18 mouse cellular contexts compared by ENCODE assay signal in genomic region chr12:8337286-8338060, GRCm38 (mm10). TPM values are rescaled to one million over a fixed set of nuclear protein-coding genes. Genes with fewer than 3 reads are reported as not detected.
A peak's percentile ranks its signal among the peaks of the same experiment; 100 is the strongest.
DNase-seq lines count a peak whose midpoint lies in the region; ATAC-seq and TF ChIP-seq lines count a peak whose summit lies in the region.
"Had no signal": no experiment of that assay in that cellular context is flagged by ENCODE, and none has a peak within 500 bp of the region (broad histone marks: within the 10 kb centered on the region; RNA-seq: fewer than 3 reads in every experiment).

No protein-coding gene starts in this region.

- TF ChIP-seq CTCF in forebrain, postnatal 0 days (IDR thresholded peaks at IDR 0.05; ENCODE audit: low read depth), result peak; percentile 44
- peak; percentile 34; the same call in 1 of the 2 replicates for TF ChIP-seq CTCF in intestine, postnatal 0 days (IDR thresholded peaks at IDR 0.05; ENCODE audit: low read depth)
- TF ChIP-seq CTCF in E14TG2a.4 (conservative IDR thresholded peaks at IDR 0.05; ENCODE audit: low read length), result peak; percentile 10; the same call in 1 of the 2 replicates

- H3K9me3 ChIP-seq in forebrain, postnatal 0 days (ENCODE audit: low read length), result no peaks in the 10 kb centered on the region
- H3K9me3 ChIP-seq in forebrain, embryonic 15.5 days, result no peaks in the 10 kb centered on the region
- H3K9me3 ChIP-seq in intestine, postnatal 0 days (ENCODE audit: control insufficient read depth), result no peaks in the 10 kb centered on the region
- no peaks in the 10 kb centered on the region for H3K9me3 ChIP-seq in intestine, embryonic 16.5 days (ENCODE audit: control insufficient read depth, low read length)
- no peaks in the 10 kb centered on the region for H3K9me3 ChIP-seq in E14TG2a.4 (ENCODE audit: low read length)
- H3K9me3 ChIP-seq: embryonic facial prominence, embryonic 13.5 days; limb, embryonic 13.5 days; midbrain, embryonic 15.5 days; neural tube, embryonic 15.5 days had no signal

- peaks cover 57% of the 10 kb centered on the region for H3K36me3 ChIP-seq in forebrain, postnatal 0 days (ENCODE audit: insufficient read depth)
- H3K36me3 ChIP-seq in forebrain, embryonic 15.5 days, result peaks cover 9% of the 10 kb centered on the region; the same call in 1 of the 2 replicates
- H3K36me3 ChIP-seq in intestine, postnatal 0 days (ENCODE audit: control insufficient read depth, insufficient read depth), result peaks cover 68% of the 10 kb centered on the region
- peaks cover 2% of the 10 kb centered on the region for H3K36me3 ChIP-seq in intestine, embryonic 16.5 days (ENCODE audit: control insufficient read depth, insufficient read depth, low read length)
- H3K36me3 ChIP-seq in E14TG2a.4 (ENCODE audit: insufficient read depth, low read length), result peaks cover 80% of the 10 kb centered on the region
- H3K36me3 ChIP-seq: midbrain, embryonic 15.5 days had no signal

- H3K4me3 ChIP-seq in forebrain, postnatal 0 days (ENCODE audit: low read depth, low read length), result no peak overlapping the region
- no peak overlapping the region for H3K4me3 ChIP-seq in forebrain, embryonic 15.5 days
- no peak overlapping the region for H3K4me3 ChIP-seq in intestine, postnatal 0 days (ENCODE audit: low read depth, low read length)
- no peak overlapping the region for H3K4me3 ChIP-seq in intestine, embryonic 16.5 days (ENCODE audit: low read length)
- no peak overlapping the region for H3K4me3 ChIP-seq in E14TG2a.4 (replicated peaks; ENCODE audit: low read length)
- H3K4me3 ChIP-seq in brown adipose tissue, adult 24 weeks (ENCODE audit: insufficient read depth, low read depth, low read length), result no peak overlapping the region
- H3K4me3 ChIP-seq: embryonic facial prominence, embryonic 13.5 days; limb, embryonic 13.5 days; midbrain, embryonic 15.5 days; neural tube, embryonic 15.5 days had no signal

- 79% methylated on average over 12 of the region's 12 CpGs for WGBS in forebrain, postnatal 0 days
- 83% methylated on average over 12 of the region's 12 CpGs for WGBS in forebrain, embryonic 15.5 days
- WGBS in intestine, postnatal 0 days, result 69% methylated on average over 12 of the region's 12 CpGs
- WGBS in intestine, embryonic 16.5 days, result 68% methylated on average over 12 of the region's 12 CpGs

- no peak for DNase-seq in forebrain, postnatal 0 days
- no peak for DNase-seq in right cerebral cortex, adult 2 months (ENCODE audit: low spot score in 2 of 2)
- DNase-seq in layer of hippocampus, postnatal 10 days (ENCODE audit: low spot score in 2 of 2), result no peak
- DNase-seq: cerebellum, adult 9-11 months; thymus, postnatal 25 days had no signal

- H3K27ac ChIP-seq in forebrain, postnatal 0 days (ENCODE audit: low read depth, low read length), result no peak overlapping the region
- no peak overlapping the region for H3K27ac ChIP-seq in forebrain, embryonic 15.5 days (replicated peaks)
- H3K27ac ChIP-seq in intestine, postnatal 0 days (ENCODE audit: low read depth, low read length), result no peak overlapping the region
- no peak overlapping the region for H3K27ac ChIP-seq in intestine, embryonic 16.5 days (ENCODE audit: low read length)
- H3K27ac ChIP-seq in brown adipose tissue, adult 24 weeks (replicated peaks; ENCODE audit: low read depth, low read length), result peak overlapping the region; percentile 35; the same call in 1 of the 2 replicates
- H3K27ac ChIP-seq: limb, embryonic 13.5 days; midbrain, embryonic 15.5 days; neural tube, embryonic 15.5 days had no signal

- ATAC-seq in forebrain, postnatal 0 days, result peak; percentile 52
- no peak for ATAC-seq in forebrain, embryonic 15.5 days (replicated peaks)
- no peak for ATAC-seq in intestine, postnatal 0 days
- ATAC-seq in intestine, embryonic 16.5 days, result no peak
- ATAC-seq: midbrain, embryonic 15.5 days had no signal

- H3K4me2 ChIP-seq in forebrain, postnatal 0 days (ENCODE audit: low read depth), result no peak overlapping the region
- no peak overlapping the region for H3K4me2 ChIP-seq in forebrain, embryonic 15.5 days (replicated peaks)
- no peak overlapping the region for H3K4me2 ChIP-seq in intestine, postnatal 0 days (replicated peaks; ENCODE audit: low read depth)
- no peak overlapping the region for H3K4me2 ChIP-seq in intestine, embryonic 16.5 days (ENCODE audit: low read depth, low read length)
- H3K4me2 ChIP-seq: embryonic facial prominence, embryonic 13.5 days; limb, embryonic 13.5 days; midbrain, embryonic 15.5 days; neural tube, embryonic 15.5 days had no signal

- H3K27me3 ChIP-seq in forebrain, postnatal 0 days (ENCODE audit: insufficient read depth, low read length), result no peaks in the 10 kb centered on the region
- H3K27me3 ChIP-seq in forebrain, embryonic 15.5 days, result no peaks in the 10 kb centered on the region
- no peaks in the 10 kb centered on the region for H3K27me3 ChIP-seq in intestine, postnatal 0 days (replicated peaks; ENCODE audit: control insufficient read depth, insufficient read depth, low read length)
- no peaks in the 10 kb centered on the region for H3K27me3 ChIP-seq in intestine, embryonic 16.5 days (replicated peaks; ENCODE audit: control insufficient read depth, insufficient read depth, low read length)
- H3K27me3 ChIP-seq in E14TG2a.4 (ENCODE audit: insufficient read depth, low read length), result no peaks in the 10 kb centered on the region
- H3K27me3 ChIP-seq: embryonic facial prominence, embryonic 13.5 days; limb, embryonic 13.5 days; midbrain, embryonic 15.5 days; neural tube, embryonic 15.5 days; Patski had no signal

- H3K4me1 ChIP-seq in forebrain, postnatal 0 days (ENCODE audit: insufficient read depth), result no peaks in the 10 kb centered on the region
- H3K4me1 ChIP-seq in forebrain, embryonic 15.5 days, result no peaks in the 10 kb centered on the region
- H3K4me1 ChIP-seq in intestine, postnatal 0 days (replicated peaks; ENCODE audit: control insufficient read depth, insufficient read depth, low read length), result no peaks in the 10 kb centered on the region; the same call in 1 of the 2 replicates
- peaks cover 3% of the 10 kb centered on the region; the same call in 1 of the 2 replicates for H3K4me1 ChIP-seq in intestine, embryonic 16.5 days (ENCODE audit: control insufficient read depth, insufficient read depth, low read length)
- peaks cover 54% of the 10 kb centered on the region for H3K4me1 ChIP-seq in E14TG2a.4 (replicated peaks; ENCODE audit: low read depth, low read length)
- peaks cover 24% of the 10 kb centered on the region for H3K4me1 ChIP-seq in brown adipose tissue, adult 24 weeks (ENCODE audit: control insufficient read depth, insufficient read depth, insufficient read length, low read length)

- H3K9ac ChIP-seq in forebrain, postnatal 0 days, result no peak overlapping the region
- H3K9ac ChIP-seq in forebrain, embryonic 15.5 days (replicated peaks), result no peak overlapping the region
- H3K9ac ChIP-seq in intestine, postnatal 0 days (ENCODE audit: low read depth, low read length), result 0 out of 2 replicates have a peak overlapping the region, but pooled peaks have one; percentile 0
- no peak overlapping the region for H3K9ac ChIP-seq in intestine, embryonic 16.5 days (ENCODE audit: low read depth, low read length)
- H3K9ac ChIP-seq: embryonic facial prominence, embryonic 13.5 days; limb, embryonic 13.5 days; midbrain, embryonic 15.5 days; neural tube, embryonic 15.5 days had no signal

RNA-seq across cellular contexts. Expression of gene Hs1bp3, which starts 24.2 kb away (rescaled TPM):
- total RNA-seq in forebrain, postnatal 0 days (2014; rRNA removed), result 5.5 and 7.0 TPM in 2 replicates
- polyA plus RNA-seq in forebrain, postnatal 0 days (2015; fragmentation: Nextera tagmentation; extraction: Ambion mirVana), result 4.2 and 5.8 TPM in 2 replicates
- polyA plus RNA-seq in forebrain, embryonic 15.5 days (2015; fragmentation: Nextera tagmentation; extraction: Ambion mirVana), result 11.0 and 11.6 TPM in 2 replicates
- 20.5 and 22.2 TPM in 2 replicates for polyA plus RNA-seq in intestine, postnatal 0 days (2015; fragmentation: Nextera tagmentation; extraction: Ambion mirVana)
- 30.3 and 32.5 TPM in 2 replicates for polyA plus RNA-seq in intestine, embryonic 16.5 days (2015; fragmentation: Nextera tagmentation; extraction: Ambion mirVana)
- polyA plus RNA-seq in brown adipose tissue, adult 24 weeks (2012; ENCODE audit: insufficient read depth, insufficient read length, missing spikeins), result 5.7 and 7.6 TPM in 2 replicates
- 10 to 100 TPM; 10.5 to 12.0 TPM for total RNA-seq in layer of hippocampus, postnatal 10 days (2021)

RNA-seq across cellular contexts. Expression of gene Gdf7, which starts 35.7 kb away (rescaled TPM):
- total RNA-seq in forebrain, postnatal 0 days (2014; rRNA removed), result 0.14 and 0.54 TPM in 2 replicates
- polyA plus RNA-seq in forebrain, postnatal 0 days (2015; fragmentation: Nextera tagmentation; extraction: Ambion mirVana), result 0.10 and 0.18 TPM in 2 replicates
- 0.13 and 0.19 TPM in 2 replicates for polyA plus RNA-seq in forebrain, embryonic 15.5 days (2015; fragmentation: Nextera tagmentation; extraction: Ambion mirVana)
- polyA plus RNA-seq in intestine, postnatal 0 days (2015; fragmentation: Nextera tagmentation; extraction: Ambion mirVana), result not detected in 2 replicates
- polyA plus RNA-seq in intestine, embryonic 16.5 days (2015; fragmentation: Nextera tagmentation; extraction: Ambion mirVana), result not detected in 2 replicates
- not detected in 2 replicates for polyA plus RNA-seq in brown adipose tissue, adult 24 weeks (2012; ENCODE audit: insufficient read depth, insufficient read length, missing spikeins)
- total RNA-seq in layer of hippocampus, postnatal 10 days (2021), result not detected
- total RNA-seq: layer of hippocampus, postnatal 25 days had no signal
- polyA plus RNA-seq: heart, embryonic 14.5 days; lung, embryonic 16.5 days; Patski had no signal
